Mouse (Mus musculus) cerebellum, postnatal 25 days (tissue): ENCODE data around the gene Egflam.

ENCODE experiments used
- DNase-seq, 2 experiments: peaks; one replicate each; pipeline ENCODE4 v3.0.0; 2021; ENCODE audit warnings: mixed read lengths in 2 of 2

The Egflam gene

DNA sequence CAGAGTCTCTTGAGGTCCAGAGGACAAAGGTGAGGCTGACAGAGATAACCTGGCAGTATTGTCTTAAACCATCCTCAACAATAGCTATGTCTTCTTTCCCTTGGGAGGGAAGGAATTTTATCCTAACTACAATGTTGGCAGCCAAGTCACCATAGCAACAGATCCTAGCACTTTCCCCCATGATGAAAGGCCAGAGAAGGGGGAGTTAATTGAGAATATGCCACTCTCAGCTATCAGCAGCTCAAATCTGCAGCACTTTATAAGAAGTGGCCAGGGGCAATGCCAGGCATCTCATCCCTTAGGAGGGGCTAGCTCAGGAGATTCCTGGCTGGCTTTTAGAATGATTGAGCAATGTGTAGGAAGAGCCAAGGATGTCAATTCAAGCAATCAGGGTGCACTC, 105.3 kb downstream of the Egflam start:
- no peak for DNase-seq

GRCm38 (mm10) chr15:7290003-7290402, 108.2 kb downstream of the Egflam start:
- DNase-seq, result no peak

DNA sequence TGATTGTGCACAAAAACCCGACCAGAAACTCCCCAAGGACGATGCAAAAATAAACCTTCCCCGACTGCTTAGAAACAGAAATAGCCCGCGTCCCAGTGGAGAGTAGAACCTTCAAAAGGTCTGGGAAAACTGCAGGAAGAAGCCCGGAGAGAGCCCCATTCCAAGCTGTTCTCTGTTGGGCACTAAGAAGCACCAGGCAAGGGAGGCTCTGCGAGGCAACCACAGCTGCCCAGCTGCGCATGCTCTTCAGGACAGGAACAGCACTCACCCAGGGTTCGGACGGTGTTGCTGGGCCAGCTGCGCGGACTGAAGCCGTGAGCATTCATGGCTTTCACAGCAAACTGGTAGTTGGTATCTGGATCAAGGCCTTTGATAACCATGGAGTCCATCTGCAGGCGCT, 108.7 kb downstream of the Egflam start:
- DNase-seq, result no peak

GRCm38 (mm10) chr15:7288841-7289424, 109.3 kb downstream of the Egflam start:
- no peak for DNase-seq

DNA sequence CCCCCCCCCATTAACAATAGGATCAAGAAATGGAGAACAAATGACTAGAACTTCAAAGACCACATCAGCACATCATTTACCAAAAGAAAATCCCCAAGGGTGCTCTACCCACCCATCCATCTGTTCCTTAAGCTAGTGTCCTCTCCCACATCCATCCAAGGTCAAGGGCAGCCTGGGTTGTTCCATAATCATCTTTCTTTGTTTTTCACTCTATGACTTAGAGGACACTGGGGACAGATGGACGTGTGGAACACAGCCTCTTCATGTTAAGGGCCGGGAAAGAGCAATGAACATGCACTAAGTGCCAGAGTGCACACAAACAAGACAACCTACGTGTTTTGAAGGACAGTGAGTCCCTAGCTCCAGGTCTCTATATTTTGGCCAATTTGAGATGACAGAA, 110.3 kb downstream of the Egflam start:
- DNase-seq, result no peak

GRCm38 (mm10) chr15:7281579-7281978, 116.6 kb downstream of the Egflam start:
- DNase-seq, result no peak

GRCm38 (mm10) chr15:7263822-7264221, 134.4 kb downstream of the Egflam start:
- peak; percentile 54 to 72 for DNase-seq

DNA sequence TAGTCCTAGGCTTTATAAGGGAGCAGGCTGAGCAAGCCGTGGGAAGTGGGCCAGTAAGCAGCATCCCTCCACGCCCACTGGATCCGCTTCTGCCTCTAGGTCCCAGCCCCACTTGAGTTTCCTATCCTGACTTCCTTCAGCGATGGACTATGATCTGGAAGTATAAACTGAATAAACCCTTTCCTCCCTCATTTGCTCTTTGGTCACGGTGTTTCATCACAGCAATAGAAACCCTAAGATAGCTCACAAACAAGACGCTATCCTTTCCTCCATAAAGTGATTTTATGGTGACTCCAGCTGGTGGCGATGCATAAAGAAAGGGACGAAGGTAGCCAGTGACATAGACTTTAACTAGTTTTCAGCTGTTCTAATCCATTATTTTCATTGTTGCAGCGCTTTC, 134.9 kb downstream of the Egflam start:
- no peak for DNase-seq

- DNase-seq, result no peak
These were observed 136.8 kb downstream of the Egflam start for GRCm38 (mm10) chr15:7261371-7261770.

- no peak for DNase-seq
These were observed 141.6 kb downstream of the Egflam start for GRCm38 (mm10) chr15:7256577-7256976.

GRCm38 (mm10) chr15:7253326-7253725, 144.9 kb downstream of the Egflam start:
- no peak for DNase-seq

DNA sequence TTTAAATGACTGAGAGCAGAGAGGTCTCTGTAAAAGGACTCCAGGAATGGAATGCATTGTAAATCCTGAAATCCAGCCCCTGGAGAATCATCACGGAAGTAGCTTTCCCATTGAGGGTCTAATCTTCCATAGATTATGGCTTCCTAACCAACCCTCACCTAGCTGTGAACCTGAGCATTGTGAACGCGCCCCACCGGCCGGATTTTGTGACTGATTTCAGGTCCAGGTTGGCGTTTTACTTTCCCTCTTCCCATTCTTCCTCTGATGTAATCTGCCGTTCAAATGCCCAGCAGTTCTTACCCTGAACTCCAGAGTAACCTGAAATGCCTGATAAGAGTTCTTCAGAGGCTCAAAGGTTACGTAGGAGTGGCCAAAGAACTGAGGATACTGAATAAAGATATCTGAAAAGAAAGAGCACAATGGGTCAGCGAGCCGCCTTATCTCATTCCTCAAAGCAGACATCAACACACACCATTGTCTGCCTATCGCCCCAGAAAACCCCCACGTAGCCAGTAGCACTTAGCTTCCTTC, 146.0 kb downstream of the Egflam start:
- no peak for DNase-seq

- DNase-seq, result no peak
These were observed 147.2 kb downstream of the Egflam start for GRCm38 (mm10) chr15:7251042-7251441.

DNA sequence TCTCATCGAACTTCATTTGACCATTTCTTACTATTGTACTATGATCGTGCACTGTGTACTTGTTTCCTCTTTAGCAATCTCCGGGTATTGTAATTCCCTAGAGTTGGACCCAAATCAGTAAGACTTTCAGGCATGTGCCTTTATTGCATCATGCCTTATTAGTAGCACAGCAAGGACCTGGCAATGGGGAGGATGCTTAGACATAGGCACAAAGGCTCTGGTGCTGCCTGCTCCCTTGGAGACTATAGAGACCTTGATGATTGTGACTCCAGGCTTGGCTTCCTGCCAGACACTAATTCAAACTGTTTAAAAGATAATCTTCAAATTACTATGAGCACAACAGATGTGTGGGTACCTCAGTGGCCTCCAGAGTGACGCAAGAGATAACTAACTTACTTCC, 149.0 kb downstream of the Egflam start:
- DNase-seq, result no peak

GRCm38 (mm10) chr15:7247321-7247720, 150.9 kb downstream of the Egflam start:
- no peak for DNase-seq

- DNase-seq, result no peak
These were observed 155.9 kb downstream of the Egflam start for GRCm38 (mm10) chr15:7242161-7242850.

DNA sequence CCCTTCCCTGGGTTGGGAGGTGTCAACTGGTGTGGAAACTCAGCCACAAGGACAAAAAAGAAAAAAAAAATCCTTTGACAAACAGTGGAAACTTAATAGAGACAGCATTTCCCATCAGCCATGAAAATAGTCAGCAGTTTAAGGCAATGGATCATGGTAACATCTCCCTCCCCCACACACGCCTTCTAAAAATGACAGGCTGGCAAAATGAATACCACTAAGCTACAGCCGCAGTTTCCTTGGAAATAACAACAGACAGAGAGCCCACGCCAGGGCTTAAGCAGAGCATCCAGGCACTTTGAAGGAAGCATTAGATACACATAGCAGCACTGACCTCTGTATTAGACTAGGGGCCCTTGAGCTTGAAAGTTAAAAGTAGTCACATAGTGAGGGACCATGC, 157.2 kb downstream of the Egflam start:
- DNase-seq, result no peak

- DNase-seq, result no peak
These were observed 158.3 kb downstream of the Egflam start for GRCm38 (mm10) chr15:7239904-7240303.

DNA sequence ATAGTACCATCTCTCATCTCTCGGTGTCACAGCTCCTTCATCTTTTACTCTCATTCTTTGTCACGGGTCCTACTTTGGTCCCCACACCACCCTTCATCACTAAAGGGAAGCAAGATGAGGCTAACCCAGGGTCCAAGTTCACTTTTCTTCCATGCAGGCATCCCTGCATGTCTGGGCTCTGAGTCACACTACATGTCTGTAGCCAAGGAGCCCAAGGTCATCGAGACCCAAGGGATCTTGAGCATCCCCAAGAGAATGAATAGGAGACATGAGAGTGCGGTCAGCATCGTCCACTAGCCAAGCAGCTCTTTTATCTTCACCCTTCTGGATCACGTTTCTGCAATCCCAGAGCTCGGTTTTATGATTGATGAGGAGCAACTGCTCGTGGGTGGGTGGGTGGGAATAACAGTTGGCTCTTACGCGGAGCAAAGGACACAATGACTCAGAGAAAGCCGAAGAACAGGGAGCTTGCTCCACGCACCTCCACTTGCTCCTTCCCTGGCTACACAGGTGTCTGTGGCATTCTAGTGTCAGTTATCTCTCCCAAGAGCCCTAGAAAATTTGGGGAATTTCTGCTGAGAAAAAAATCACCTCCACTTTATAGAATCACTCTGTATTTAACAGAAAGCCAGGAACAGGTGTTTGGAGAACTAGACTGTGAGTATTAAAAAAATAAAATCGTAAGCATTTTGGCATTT, 164.7 kb downstream of the Egflam start:
- no peak for DNase-seq

- DNase-seq, result peak; percentile 73 to 84
These were observed 172.0 kb downstream of the Egflam start for GRCm38 (mm10) chr15:7226225-7226624.

DNA sequence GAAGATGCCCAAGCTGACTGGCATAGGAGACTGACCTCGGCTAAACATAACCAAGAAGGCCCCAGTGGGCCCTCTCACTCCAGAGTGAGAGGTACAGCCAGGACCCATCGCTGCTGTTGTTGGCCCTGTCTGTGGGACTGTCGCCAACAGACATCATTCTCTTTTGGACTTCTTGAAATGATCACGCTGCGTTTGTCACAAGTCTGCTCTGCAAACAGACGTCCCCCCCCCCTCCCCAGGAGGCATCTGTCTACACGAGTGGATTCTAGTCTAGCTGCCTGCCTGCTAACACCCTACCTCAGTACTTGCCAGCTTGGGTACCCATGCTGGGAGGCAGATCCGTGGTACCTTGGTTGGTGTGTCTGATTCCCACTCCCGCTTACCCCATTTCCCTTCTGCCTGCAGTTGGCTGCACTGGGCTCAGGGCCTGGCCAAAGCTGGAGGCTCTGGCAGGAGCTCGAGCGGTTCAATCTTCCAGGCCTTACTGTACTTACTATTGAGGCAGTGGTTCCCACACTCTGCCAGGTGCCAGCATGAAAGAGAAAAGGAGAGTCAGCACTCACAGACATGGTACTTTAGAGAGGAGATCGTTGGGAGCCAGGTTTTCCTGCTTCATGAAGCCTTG, 173.9 kb downstream of the Egflam start:
- no peak for DNase-seq

DNA sequence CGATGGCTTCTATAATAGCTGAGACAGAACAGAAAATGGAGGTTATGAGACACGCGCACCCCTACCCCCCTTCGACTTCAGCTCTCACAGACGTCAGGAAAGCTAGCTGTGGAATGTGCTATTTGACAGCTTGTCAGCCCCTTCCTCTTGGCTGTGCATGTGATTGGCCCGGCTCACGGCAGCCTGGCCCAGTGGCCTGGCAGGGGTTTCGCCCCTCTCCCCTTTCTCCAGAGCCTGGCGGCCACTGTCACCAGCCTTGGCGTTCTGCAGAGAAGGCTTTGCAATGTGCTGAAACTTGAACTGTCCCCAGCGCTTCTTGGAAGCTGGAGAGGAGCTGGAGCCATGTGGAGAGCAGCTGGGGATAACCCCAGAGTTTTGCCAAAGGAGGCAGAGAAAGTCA, 175.4 kb downstream of the Egflam start:
- DNase-seq, result peak in 1 of 2 experiments; percentile 15

GRCm38 (mm10) chr15:7217273-7217598, 181.0 kb downstream of the Egflam start:
- DNase-seq, result no peak
